Mouse (Mus musculus) layer of hippocampus, adult 9-11 months (tissue): ENCODE measurements around the gene Trip11.

ENCODE experiments used
- DNase-seq: peaks from one replicate; pipeline ENCODE4 v3.0.0; 2022

The Trip11 gene

DNA sequence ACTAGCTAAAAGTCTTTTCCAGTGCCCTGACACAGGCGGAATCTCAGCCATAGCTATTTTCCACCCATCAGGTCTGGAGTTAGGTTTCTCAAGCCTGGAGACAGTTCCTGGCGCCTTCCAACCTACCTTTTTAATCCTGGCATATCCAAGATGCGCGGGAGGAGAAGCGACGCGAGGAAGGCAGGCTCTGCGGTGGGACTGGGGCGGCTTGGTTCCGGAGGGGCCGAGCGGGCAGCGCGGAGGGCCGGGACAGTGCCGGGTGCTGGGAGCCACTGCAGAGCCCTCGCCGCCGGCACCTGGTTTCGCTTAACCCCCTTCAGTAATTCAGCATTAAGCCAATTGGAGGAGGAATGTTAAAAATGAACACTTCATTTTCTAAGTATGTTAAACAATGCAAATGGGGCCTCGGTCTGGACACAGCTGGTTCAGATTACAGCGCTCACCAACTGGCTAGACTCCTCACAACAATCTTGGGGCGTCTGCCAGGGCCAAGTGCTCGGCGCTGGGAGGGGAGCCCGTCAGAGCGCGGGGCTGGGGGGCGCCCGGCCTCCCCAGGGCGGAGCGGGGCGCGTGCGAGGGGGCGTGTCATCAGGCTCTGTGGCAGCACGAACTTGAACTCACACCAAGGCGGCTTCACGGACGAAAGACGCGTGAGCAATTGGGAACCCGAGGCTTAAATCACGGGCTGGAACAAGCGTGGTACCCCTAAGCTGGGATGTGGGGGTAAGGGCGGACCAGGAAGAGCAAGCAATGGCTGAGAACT is 94.3 kb downstream of the Trip11 start, which contains the start of gene Fbln5:
Gene Fbln5 (minus strand): TSS at position 448 of the 763 bp plus-strand sequence.
- DNase-seq, result no peak

DNA sequence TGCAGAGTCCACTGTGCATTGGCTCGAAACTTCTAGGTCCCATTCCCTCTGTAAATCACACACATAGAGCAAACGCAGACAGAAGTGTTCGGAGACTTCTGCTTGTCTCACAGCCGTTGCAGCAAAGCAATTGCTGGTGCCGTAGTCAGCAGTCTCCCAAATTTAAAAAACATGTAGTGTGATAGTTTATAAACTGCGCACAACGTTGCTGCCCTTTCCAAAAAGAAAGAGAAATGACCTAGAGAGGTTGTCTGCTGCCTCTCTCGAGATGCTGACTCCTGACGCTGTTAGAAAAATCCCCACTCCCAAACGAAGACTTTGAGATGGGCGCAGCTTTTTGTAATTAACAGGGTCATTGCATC is 94.8 kb downstream of the Trip11 start:
- DNase-seq, result no peak

DNA sequence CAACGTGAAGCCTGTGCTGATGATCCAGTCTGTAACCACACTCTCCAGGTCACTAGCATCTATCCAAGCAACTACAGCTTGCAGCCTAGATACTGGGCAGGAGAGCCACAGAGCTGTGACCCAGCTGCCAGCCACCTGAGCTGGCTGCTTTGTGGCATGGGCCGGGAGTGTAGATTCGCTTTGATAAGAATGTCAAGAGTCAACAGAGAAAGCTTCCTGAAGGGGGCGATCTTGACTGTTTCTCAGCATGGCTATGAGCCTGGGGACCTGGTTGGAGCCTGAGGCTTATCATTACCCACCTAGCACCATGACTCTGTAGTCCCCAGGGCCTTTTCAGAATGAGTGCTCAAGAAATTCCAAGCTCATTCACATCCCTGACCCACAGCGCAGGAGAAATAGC is 96.3 kb downstream of the Trip11 start:
- no peak for DNase-seq

DNA sequence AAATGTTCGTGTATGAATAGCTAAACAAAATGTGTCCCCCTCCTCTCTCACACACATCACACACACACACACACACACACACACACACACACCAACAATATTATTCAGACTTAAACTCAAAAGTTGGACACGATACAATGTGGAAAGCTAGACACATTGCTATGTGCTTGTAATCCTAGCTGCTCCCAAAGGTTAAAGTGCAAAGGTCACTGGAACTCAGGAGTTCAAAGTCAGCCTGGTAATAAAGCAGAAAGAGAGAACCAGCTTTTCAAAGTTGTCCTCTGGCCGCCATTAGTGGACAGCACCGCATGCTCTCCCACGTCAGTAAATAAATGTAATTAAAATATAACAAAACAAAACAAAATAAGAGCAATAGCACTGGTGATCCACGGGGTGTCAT is 97.3 kb downstream of the Trip11 start:
- DNase-seq, result no peak

DNA sequence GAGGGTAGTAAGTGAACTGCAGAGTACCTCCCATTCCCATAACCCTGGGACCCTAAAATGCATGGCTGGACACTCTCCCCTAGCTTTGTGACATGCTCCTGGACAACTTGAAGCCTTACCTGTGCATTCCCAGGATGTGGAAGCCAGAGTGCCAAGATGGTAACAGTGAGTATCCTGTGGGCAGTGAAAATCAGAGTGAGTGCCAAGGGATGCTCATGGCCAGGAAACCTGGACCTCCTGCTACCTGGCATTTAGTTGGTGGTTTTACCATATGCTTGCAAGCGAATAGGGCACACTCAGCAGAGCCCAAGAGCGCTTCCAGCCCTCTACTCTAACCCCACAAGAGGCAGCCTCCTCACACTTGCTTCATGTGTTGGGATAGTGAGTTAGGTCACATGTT is 98.6 kb downstream of the Trip11 start:
- DNase-seq, result no peak

DNA sequence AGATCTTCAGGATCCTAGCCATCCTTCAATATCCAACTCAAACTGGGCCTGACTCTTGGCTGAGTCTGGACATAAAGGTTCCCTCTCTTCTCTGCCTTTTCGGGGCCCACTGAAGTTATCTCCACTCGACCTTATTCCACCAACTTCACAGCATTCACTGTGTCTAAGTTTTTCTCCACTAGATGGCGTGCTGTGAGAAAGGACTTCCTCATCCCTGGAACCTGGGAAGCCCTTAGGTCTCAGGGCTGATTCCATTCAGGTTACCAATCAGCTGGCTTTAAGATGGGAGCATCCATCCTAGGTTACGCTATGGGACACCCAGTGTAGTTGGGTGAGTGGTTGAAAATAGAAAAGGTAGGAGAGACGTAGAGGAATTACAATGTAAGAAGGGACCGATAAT is 101.9 kb downstream of the Trip11 start:
- no peak for DNase-seq

DNA sequence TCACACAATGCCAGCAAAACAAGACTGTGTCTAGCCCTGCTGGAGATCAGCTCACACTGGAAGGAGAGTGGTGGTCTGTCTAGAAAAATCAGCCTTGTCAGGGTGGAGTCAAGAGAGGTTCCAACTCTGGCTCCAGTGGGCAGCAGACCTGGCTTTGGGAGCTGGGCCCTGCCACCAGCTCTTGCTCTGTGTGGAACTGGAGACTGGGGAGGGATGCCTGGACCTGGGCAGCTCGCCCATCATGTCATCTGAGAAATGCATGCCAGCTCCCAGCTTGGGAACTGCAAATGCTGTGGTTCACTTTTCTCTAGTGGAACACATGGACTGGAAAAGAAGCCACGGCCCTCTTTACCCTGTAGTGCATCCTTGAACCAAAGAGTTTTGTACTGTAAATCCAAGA is 102.6 kb downstream of the Trip11 start:
- no peak for DNase-seq

DNA sequence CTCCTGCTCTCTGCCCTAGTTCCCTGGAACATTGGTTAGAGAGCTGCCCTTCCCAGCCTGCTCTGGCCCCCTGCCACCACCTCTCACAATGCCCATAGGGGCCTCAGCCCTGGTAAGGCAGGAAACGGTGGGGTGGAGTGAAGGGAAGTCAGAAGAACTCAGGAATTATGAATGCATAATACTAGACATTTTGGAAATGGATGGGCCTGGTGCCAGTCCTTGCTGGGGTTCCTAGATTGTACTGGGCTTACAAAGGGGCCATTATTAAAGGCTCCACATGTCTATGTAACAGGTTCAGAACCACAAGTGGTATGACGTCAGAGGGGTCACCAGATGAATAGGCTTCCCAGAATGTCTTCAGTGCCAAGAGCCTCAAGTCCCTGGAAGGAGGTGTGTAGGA is 105.7 kb downstream of the Trip11 start:
- no peak for DNase-seq

DNA sequence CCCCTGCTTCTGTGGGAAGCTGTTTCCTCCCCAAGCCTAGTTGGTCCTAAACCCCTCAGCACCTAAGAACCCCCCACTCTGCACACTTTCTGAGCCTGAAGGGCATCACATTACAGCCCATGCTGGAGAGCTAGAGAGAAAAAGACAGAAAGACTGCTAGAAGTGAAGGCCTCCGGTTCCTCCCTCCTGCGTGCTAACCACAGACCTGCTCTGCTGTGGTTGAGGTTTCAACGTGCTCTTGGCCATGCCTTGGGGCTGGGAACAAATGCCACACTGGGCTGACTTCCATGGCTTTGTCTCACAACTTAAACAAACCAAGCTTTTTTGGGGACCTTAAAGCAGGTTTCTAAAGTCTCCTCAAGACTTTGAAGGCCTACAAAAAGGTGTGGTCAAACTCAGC is 110.6 kb downstream of the Trip11 start:
- DNase-seq, result no peak

DNA sequence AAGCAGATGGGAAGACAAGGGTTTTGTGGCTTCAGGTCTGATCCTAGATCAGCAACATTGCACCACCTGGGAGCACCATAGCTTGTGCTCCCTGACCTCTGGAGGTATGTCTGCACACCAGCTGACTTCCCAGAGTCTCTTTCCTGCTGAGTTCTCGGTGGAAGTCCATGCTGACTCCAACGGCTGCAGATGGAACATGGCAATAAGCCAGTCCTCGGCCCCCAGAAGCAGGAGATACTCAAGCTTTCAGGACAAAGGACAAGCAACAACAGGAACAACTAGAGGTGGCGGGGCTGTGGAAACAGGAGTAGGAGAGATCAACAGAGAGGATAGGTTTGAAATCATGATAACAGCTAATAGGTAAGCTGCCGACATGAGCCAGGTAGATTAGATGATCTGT is 111.3 kb downstream of the Trip11 start:
- no peak for DNase-seq

DNA sequence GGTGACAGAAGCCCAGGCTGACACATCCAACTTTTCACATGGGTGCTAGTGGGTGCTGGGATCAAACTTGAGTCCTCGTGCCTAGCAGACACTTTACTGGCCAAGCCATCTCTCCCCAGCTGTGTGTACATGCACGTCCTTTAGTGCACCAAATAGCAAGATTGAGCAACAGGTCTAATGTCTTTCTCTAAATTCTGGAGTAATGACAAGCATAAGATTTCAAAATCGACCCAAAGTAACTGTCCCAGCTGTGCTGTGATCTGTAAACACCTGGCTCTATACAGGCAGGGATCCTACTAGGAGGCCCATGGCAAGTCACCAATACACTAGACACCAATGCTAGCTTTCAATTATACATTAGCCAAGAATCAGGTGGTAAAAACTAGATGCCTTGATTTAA is 112.0 kb downstream of the Trip11 start:
- DNase-seq, result no peak

DNA sequence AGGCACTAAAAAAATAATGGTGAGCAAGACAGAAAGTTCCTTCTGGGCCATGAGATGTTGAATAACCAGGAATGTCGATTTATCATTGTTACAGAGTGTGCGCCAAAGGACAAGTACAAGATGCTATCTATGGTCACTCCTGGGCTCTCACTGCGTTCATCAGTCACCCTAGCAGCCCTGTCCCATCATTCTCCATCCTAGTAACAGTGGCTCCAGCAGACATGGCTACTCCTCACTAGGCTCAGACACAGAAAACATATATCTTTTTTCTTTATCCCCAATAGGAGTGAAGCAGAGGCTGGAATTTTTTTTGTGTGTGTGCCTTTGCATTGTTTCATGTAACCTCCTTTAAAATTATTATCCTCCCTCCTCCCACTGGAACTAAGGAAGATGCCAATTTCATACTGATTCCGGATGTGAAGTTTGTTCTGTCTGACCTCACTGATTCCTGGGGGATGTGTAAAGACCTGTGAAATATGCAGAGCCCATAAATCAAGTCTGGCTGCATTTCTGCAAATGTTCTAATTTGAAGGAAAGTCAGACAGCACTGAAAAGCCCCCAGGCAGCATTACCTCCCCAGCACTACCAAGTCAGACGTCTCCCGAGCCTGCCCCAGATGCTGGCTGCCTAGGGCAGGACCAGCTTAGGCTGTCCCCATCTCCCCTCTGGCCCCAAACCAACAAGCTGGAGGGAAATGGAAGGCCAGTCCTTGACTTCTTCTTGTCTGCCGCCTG is 114.7 kb downstream of the Trip11 start:
- DNase-seq, result no peak

DNA sequence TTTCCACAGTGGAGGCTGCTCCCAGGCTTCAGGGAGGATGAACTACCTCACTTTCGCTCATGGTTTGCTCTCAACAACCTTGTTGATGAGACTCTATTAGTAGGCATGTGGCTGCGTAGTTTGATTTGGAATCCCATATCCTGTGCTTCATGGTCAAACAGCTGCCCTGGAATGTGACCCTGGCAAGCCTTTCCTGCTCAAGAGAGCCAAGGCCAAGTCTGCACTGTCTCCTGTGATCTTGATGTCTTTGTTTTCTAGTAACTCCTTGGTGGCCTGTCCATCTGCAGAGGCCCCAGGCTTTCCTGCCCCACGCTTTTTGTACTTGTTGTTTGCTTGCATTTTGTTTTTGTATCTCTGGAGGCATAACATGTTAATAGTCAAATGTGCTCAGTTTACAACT is 118.6 kb downstream of the Trip11 start:
- no peak for DNase-seq

DNA sequence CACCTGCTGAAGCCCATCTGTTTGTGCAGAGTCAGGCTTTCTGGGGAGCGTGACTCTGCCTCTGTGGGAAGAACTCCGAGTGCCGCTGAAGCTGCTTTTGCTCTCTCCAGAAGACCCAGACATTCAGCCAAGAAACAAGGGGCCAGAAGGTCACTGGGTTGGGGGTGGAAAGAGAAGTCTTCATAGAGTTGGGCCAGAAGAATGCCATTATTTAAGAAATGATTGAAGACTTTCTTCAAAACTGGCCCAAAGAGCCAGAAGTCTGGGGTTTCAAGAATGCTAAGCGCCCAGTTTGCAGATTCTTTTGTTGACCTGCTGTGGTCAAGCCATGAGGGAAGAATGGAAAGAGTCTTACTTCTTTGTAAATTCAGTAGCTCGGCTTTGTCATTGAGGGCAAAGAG is 119.8 kb downstream of the Trip11 start:
- DNase-seq, result no peak

DNA sequence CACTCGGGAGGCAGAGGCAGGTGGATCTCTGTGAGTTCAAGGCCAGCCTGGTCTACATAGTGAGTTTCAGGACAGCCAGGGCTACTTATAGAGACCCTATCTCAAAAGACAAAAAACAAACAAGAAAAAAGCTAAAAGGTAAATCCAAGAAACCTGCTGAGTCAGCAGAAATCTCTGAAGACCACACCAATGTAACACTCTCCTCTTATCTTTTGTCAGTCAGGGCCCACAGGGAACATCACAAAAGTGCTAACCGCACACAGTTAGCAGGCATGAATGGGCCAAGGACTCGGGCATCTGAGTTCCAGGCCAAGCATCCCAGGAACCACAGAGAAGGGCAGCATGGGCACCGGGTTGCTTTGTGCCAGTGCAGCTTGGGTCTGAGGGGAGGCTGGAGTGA is 120.4 kb downstream of the Trip11 start:
- DNase-seq, result no peak

DNA sequence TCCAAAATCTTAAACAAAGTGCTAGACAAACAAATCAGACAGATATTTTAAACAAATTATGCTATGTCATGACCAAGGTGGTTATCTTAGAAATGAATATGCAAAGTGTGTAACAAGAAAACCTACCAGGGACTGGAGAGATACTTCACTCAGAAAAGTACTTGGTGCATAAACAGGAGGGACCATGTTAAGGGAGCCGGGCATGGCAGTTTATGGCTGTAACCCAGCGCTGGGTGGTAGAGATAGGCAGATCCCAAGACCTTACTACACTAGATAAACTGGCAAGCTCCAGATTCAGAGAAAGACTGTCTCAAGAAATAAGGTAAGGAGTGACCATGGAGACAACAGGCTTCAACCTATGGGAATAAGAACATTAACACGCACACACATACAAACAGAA is 123.3 kb downstream of the Trip11 start:
- no peak for DNase-seq

DNA sequence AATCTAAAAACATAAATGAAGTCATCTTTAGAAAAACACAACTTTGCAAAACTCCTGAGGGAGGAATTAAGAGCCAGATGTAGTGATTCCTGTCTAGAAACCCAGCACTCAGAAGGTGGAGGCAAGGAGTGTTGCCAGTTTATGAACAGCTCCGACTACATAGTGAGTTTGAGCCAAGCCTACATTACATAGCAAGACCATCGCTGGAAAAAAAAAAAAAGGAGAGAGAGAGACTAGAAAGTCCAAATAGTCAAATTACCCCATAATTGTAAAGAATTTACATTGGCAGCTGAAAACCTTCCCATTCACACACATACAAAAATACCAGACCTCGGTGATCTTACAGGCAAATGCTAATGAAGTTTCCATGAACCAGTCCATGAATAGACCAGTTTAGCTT is 123.8 kb downstream of the Trip11 start:
- no peak for DNase-seq
